Mouse (Mus musculus): ENCODE measurements at regions not wholly inside any gene's neighbourhood (a gene's known extent, or its start where the extent isn't known, plus 50 kb on each side); places are given as distances from the start of the nearest gene placed in this dataset.

DNA sequence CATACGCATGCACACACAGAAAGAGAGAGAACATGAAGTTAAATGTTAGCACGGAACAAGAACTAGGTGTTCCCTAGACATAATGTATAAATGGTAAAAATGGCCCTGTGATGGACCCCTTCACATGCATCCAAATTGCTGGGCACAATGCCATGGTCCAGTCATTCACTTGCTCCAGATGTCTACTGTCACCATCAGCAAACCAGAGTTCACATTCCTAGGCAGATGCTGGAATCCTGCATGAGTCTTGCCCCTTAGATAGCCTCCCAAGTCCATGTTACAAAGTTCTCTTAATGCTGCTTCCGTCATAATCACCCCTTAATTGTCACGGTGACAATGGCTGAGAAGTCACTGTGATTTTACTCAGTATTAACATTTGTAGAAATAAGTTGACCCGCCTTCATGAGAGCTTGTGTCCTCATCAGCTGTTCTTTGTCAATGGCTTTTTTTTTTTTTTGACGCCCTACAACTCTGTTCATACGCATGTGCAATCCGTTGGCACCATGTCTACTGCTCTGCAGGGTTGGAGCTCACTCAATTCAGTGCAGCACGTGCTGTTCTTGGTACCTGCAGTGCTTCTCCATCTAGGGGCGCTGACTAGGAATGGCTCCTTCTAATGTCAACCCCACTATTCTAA lies 179.4 kb downstream of the Basp1 start:
- 82% methylated on average over 10 of the region's 10 CpGs for WGBS
- no peaks in the 10 kb centered on the region for H3K9me3 ChIP-seq (ENCODE audit: control insufficient read depth, low read depth, low read length)
- no peak for ATAC-seq (ENCODE audit: insufficient number of reproducible peaks, insufficient read depth, low FRiP score, low read depth)
- no peaks in the 10 kb centered on the region for H3K27me3 ChIP-seq (ENCODE audit: control insufficient read depth, insufficient read depth, low read length)
- no peak overlapping the region for H3K4me3 ChIP-seq (ENCODE audit: low read depth, low read length)
- no peak overlapping the region for H3K27ac ChIP-seq (ENCODE audit: low read length)
- no peaks in the 10 kb centered on the region for H3K4me1 ChIP-seq (ENCODE audit: control insufficient read depth, insufficient read depth, low read length)
- H3K4me2 ChIP-seq (replicated peaks; ENCODE audit: low read depth, low read length): no peak overlapping the region
- H3K36me3 ChIP-seq (ENCODE audit: control insufficient read depth, insufficient read depth, low read length): no peaks in the 10 kb centered on the region
- no peak overlapping the region for H3K9ac ChIP-seq (replicated peaks; ENCODE audit: low read depth, low read length)

DNA sequence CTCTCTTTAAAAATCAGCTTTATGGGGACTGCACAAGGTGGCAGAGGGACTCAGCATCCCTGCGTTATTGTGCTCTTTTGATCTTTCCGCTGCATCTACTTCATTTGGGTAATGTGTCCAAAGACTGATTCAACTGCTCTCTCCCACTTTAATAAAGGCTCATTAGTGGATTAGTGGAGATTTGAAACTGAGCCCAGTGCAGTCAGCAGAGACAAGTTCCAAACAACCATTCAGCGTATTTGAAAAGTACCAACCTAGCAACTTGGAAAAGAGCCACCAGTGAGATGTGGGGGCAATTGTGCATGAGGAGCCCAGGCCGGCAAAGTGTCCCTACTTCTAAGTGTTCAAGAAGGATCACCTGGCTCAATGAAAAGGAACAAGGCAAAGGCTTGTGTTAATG lies 183.4 kb downstream of the Basp1 start:
- no peak for ATAC-seq (ENCODE audit: insufficient number of reproducible peaks, insufficient read depth, low FRiP score, low read depth)
- no peaks in the 10 kb centered on the region for H3K4me1 ChIP-seq (ENCODE audit: control insufficient read depth, insufficient read depth, low read length)
- H3K27ac ChIP-seq (ENCODE audit: low read length): no peak overlapping the region
- 83% methylated on average over 4 of the region's 4 CpGs for WGBS
- H3K9ac ChIP-seq (replicated peaks; ENCODE audit: low read depth, low read length): no peak overlapping the region
- H3K9me3 ChIP-seq (ENCODE audit: control insufficient read depth, low read depth, low read length): no peaks in the 10 kb centered on the region
- H3K4me2 ChIP-seq (replicated peaks; ENCODE audit: low read depth, low read length): no peak overlapping the region
- no peaks in the 10 kb centered on the region for H3K27me3 ChIP-seq (ENCODE audit: control insufficient read depth, insufficient read depth, low read length)
- H3K36me3 ChIP-seq (ENCODE audit: control insufficient read depth, insufficient read depth, low read length): no peaks in the 10 kb centered on the region
- no peak overlapping the region for H3K4me3 ChIP-seq (ENCODE audit: low read depth, low read length)

- no peak overlapping the region for H3K27ac ChIP-seq (ENCODE audit: low read length)
- WGBS: 89% methylated on average over 11 of the region's 11 CpGs
- no peaks in the 10 kb centered on the region for H3K27me3 ChIP-seq (ENCODE audit: control insufficient read depth, insufficient read depth, low read length)
- no peaks in the 10 kb centered on the region for H3K9me3 ChIP-seq (ENCODE audit: control insufficient read depth, low read depth, low read length)
- H3K9ac ChIP-seq (replicated peaks; ENCODE audit: low read depth, low read length): no peak overlapping the region
- H3K4me3 ChIP-seq (ENCODE audit: low read depth, low read length): no peak overlapping the region
- H3K36me3 ChIP-seq (ENCODE audit: control insufficient read depth, insufficient read depth, low read length): no peaks in the 10 kb centered on the region
- no peak for ATAC-seq (ENCODE audit: insufficient number of reproducible peaks, insufficient read depth, low FRiP score, low read depth)
- H3K4me2 ChIP-seq (replicated peaks; ENCODE audit: low read depth, low read length): no peak overlapping the region
- no peaks in the 10 kb centered on the region for H3K4me1 ChIP-seq (ENCODE audit: control insufficient read depth, insufficient read depth, low read length)
These were observed 183.8 kb downstream of the Basp1 start for GRCm38 (mm10) chr15:25229807-25230206.

DNA sequence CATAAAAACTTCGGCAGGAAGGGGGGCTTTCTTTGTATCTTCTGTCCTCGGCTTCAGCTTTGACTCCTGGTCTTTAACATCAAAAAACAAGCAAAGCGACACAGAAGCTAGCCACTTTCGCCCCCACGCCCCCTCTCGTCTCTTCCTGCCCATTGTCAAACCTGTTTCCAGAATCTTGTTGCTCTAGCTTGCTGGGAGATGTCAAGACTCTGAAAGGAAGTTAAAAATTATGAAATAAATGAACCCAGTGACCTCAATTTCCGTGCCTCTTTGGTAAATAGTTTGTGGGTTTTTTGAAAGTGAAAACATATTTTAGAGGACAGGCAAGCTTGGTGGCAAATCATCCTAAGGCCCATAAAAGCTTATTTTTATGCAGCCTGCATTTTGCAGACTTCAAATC lies 186.1 kb downstream of the Basp1 start:
- WGBS: 47% methylated on average over 7 of the region's 7 CpGs

DNA sequence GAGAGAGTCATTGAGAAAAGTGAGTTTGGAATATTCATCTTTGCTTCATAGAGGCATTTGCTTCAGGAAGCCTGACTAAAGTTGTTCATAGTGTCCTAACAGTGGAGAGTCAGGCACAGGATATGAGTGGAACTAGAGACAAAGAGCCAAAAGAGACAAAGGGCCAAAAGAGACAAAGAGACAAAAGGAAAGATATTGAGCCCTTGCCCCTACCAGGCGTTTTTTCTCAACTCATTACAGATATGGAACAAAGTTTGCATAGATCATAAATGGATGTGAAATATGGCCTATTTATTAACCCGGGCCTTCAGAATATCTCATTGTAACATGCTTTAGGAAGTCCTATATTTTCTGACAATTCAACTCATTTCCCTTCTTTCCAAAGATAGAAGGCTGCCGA lies 187.6 kb downstream of the Basp1 start:
- no peak overlapping the region for H3K4me3 ChIP-seq (ENCODE audit: low read depth, low read length)
- no peaks in the 10 kb centered on the region for H3K9me3 ChIP-seq (ENCODE audit: control insufficient read depth, low read depth, low read length)
- H3K36me3 ChIP-seq (ENCODE audit: control insufficient read depth, insufficient read depth, low read length): no peaks in the 10 kb centered on the region
- H3K9ac ChIP-seq (replicated peaks; ENCODE audit: low read depth, low read length): no peak overlapping the region
- 37% methylated on average over 3 of the region's 3 CpGs for WGBS
- ATAC-seq (ENCODE audit: insufficient number of reproducible peaks, insufficient read depth, low FRiP score, low read depth): no peak
- no peaks in the 10 kb centered on the region for H3K27me3 ChIP-seq (ENCODE audit: control insufficient read depth, insufficient read depth, low read length)
- no peaks in the 10 kb centered on the region for H3K4me1 ChIP-seq (ENCODE audit: control insufficient read depth, insufficient read depth, low read length)
- H3K27ac ChIP-seq (ENCODE audit: low read length): no peak overlapping the region
- H3K4me2 ChIP-seq (replicated peaks; ENCODE audit: low read depth, low read length): no peak overlapping the region

More for the DNA sequence above, 186.1 kb downstream of the Basp1 start:
- Histone ChIP-seq H3K27ac (ENCODE audit: low read length) (no peak overlapping the region), H3K4me3 (ENCODE audit: low read depth, low read length) (no peak overlapping the region), H3K4me1 (ENCODE audit: control insufficient read depth, insufficient read depth, low read length) (no peaks in the 10 kb centered on the region), H3K9ac (replicated peaks; ENCODE audit: low read depth, low read length) (no peak overlapping the region), H3K36me3 (ENCODE audit: control insufficient read depth, insufficient read depth, low read length) (no peaks in the 10 kb centered on the region), H3K27me3 (ENCODE audit: control insufficient read depth, insufficient read depth, low read length) (no peaks in the 10 kb centered on the region), H3K4me2 (replicated peaks; ENCODE audit: low read depth, low read length) (no peak overlapping the region), H3K9me3 (ENCODE audit: control insufficient read depth, low read depth, low read length) (no peaks in the 10 kb centered on the region)
- no peak for ATAC-seq (ENCODE audit: insufficient number of reproducible peaks, insufficient read depth, low FRiP score, low read depth)

DNA sequence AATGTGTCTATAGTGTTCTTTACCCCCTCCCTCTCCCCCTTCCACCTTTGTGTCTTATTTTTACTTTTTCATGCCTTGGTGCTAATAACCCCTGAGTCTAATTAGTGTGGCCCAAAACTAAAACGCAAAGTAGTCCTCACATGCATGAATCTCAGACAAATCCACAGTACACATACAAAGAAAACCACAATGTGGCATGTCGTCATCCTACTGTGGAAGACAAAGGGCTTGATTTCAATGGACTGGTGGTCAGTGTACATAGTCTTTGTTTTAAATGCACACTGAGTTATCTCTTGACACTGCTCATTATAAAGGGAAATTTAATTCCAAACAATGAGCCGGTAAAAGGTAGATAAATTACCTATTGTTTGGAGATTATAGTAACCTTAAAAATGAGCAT lies 188.1 kb downstream of the Basp1 start:
- Histone ChIP-seq H3K4me3 (ENCODE audit: low read depth, low read length) (no peak overlapping the region), H3K36me3 (ENCODE audit: control insufficient read depth, insufficient read depth, low read length) (no peaks in the 10 kb centered on the region), H3K4me1 (ENCODE audit: control insufficient read depth, insufficient read depth, low read length) (no peaks in the 10 kb centered on the region), H3K27ac (ENCODE audit: low read length) (no peak overlapping the region), H3K9me3 (ENCODE audit: control insufficient read depth, low read depth, low read length) (no peaks in the 10 kb centered on the region), H3K9ac (replicated peaks; ENCODE audit: low read depth, low read length) (no peak overlapping the region), H3K4me2 (replicated peaks; ENCODE audit: low read depth, low read length) (no peak overlapping the region), H3K27me3 (ENCODE audit: control insufficient read depth, insufficient read depth, low read length) (no peaks in the 10 kb centered on the region)
- ATAC-seq (ENCODE audit: insufficient number of reproducible peaks, insufficient read depth, low FRiP score, low read depth): no peak
- WGBS: 64% methylated on average over 3 of the region's 3 CpGs

- 71% methylated on average over 4 of the region's 4 CpGs for WGBS
- Histone ChIP-seq H3K27ac (ENCODE audit: low read length) (no peak overlapping the region), H3K4me3 (ENCODE audit: low read depth, low read length) (no peak overlapping the region), H3K27me3 (ENCODE audit: control insufficient read depth, insufficient read depth, low read length) (no peaks in the 10 kb centered on the region), H3K36me3 (ENCODE audit: control insufficient read depth, insufficient read depth, low read length) (no peaks in the 10 kb centered on the region), H3K4me2 (replicated peaks; ENCODE audit: low read depth, low read length) (no peak overlapping the region), H3K9me3 (ENCODE audit: control insufficient read depth, low read depth, low read length) (no peaks in the 10 kb centered on the region), H3K4me1 (ENCODE audit: control insufficient read depth, insufficient read depth, low read length) (no peaks in the 10 kb centered on the region), H3K9ac (replicated peaks; ENCODE audit: low read depth, low read length) (no peak overlapping the region)
- ATAC-seq (ENCODE audit: insufficient number of reproducible peaks, insufficient read depth, low FRiP score, low read depth): no peak
These were observed 191.8 kb downstream of the Basp1 start for GRCm38 (mm10) chr15:25221749-25222148.

DNA sequence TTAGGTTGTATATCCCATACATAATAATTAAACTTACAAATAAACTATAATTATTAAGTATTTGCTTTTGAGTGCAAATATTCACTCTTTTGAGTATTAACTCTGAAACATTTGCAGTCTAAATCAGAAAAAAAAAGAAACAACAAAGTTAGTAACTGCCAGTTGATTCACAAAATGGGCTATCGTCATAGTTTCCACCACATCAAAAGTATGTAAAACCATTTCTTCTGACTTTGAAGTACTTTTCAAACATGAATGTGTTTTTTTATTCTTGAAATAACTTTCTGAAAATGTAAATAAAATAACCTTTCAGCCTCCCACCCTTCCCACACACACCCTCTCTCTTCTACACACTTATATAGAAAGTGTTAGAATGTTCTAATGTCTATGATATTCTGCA lies 197.2 kb downstream of the Basp1 start:
- Histone ChIP-seq H3K36me3 (ENCODE audit: control insufficient read depth, insufficient read depth, low read length) (no peaks in the 10 kb centered on the region), H3K4me2 (replicated peaks; ENCODE audit: low read depth, low read length) (no peak overlapping the region), H3K9me3 (ENCODE audit: control insufficient read depth, low read depth, low read length) (no peaks in the 10 kb centered on the region), H3K4me3 (ENCODE audit: low read depth, low read length) (no peak overlapping the region), H3K27me3 (ENCODE audit: control insufficient read depth, insufficient read depth, low read length) (no peaks in the 10 kb centered on the region), H3K9ac (replicated peaks; ENCODE audit: low read depth, low read length) (no peak overlapping the region), H3K4me1 (ENCODE audit: control insufficient read depth, insufficient read depth, low read length) (no peaks in the 10 kb centered on the region), H3K27ac (ENCODE audit: low read length) (no peak overlapping the region)
- 91% methylated on average over 1 of the region's 1 CpGs for WGBS
- ATAC-seq (ENCODE audit: insufficient number of reproducible peaks, insufficient read depth, low FRiP score, low read depth): no peak

- Histone ChIP-seq H3K4me3 (ENCODE audit: low read depth, low read length) (no peak overlapping the region), H3K9me3 (ENCODE audit: control insufficient read depth, low read depth, low read length) (no peaks in the 10 kb centered on the region), H3K27me3 (ENCODE audit: control insufficient read depth, insufficient read depth, low read length) (no peaks in the 10 kb centered on the region), H3K36me3 (ENCODE audit: control insufficient read depth, insufficient read depth, low read length) (no peaks in the 10 kb centered on the region), H3K27ac (ENCODE audit: low read length) (no peak overlapping the region), H3K9ac (replicated peaks; ENCODE audit: low read depth, low read length) (no peak overlapping the region), H3K4me1 (ENCODE audit: control insufficient read depth, insufficient read depth, low read length) (no peaks in the 10 kb centered on the region), H3K4me2 (replicated peaks; ENCODE audit: low read depth, low read length) (no peak overlapping the region)
- 71% methylated on average over 3 of the region's 3 CpGs for WGBS
- no peak for ATAC-seq (ENCODE audit: insufficient number of reproducible peaks, insufficient read depth, low FRiP score, low read depth)
These were observed 211.5 kb downstream of the Basp1 start for GRCm38 (mm10) chr15:25202097-25202496.

All from stomach, embryonic 14.5 days (tissue).